Mouse (Mus musculus) G1E (cell line): ENCODE measurements around the gene Arhgap45.

Source experiments
- CTCF ChIP-seq: IDR thresholded peaks from 2 replicates; pipeline ENCODE4 v1.5.1; 2012; ENCODE audit warnings: low read depth, low read length, inconsistent platforms, mixed read lengths
- GATA1 ChIP-seq: IDR thresholded peaks from 2 replicates; pipeline ENCODE4 v1.6.1; 2012; ENCODE audit warnings: borderline replicate concordance, low read length, inconsistent platforms, mixed read lengths

DNA sequence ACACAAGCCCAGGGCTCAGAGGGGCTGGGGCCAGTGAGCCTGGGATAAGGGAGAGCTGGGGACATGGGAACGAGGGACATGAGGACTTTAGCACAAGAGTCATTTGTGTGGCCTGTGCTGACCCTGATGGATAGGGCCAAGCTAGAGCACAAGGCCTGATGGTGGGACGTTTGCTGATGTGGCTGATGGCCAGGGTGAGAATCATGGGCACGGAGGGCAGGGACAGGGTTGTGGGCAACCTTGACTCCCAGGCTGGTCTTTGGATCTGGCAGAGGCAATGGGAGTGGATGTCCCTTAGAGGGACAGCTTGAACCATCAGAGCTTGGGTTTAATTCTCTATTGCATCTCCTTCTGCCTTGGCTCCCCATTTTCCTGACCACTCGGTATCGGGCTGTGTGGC, 60.9 kb downstream of the Arhgap45 start:
- TF ChIP-seq CTCF, result no peak
- TF ChIP-seq GATA1, result no peak
